ENCODE assay signal across 7 mouse cellular contexts in the genomic region with DNA sequence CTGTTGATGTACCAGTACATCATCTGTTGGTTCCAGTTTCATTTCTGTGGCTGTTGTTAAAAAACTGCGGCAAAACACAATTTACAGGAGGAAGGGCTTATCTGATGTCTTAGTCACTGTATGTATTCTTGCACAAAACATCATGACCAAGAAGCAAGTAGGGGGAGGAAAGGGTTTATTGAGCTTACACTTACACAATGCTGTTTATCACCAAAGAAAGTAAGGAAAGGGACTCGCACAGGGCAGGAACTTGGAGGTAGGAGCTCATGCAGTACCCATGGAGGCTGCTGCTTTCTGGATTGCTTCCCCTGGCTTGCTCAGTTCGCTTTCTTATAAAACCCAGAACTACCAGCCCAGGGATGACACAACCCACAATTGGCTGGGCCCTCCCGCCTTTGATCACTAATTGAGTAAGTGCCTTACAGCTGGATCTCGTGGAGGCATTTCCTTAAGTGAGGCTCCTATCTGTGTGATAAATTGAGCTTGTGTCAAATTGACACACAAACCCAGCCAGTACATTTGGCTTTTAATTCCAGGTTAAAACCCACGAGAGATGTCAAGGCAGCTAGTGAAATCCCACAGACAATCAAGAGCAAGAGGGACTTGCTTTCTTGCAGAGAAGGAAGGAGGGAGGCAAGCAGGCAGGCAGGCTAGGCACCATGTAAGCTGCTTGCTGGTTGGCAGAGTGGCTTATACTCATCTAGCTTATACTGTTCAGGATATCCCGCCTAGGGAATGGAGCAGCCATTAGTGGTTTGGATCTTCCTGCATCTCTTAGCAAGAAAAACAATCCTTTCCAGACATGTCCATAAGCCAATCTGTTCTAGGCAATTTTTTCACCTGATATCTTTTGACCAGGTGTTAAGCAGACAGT. TPM values are rescaled to one million over a fixed set of nuclear protein-coding genes. Genes with fewer than 3 reads are reported as not detected.
DNase-seq lines count a peak whose midpoint lies in the region; ATAC-seq and TF ChIP-seq lines count a peak whose summit lies in the region.

No protein-coding gene starts in this region.

- H3K27ac ChIP-seq in intestine, postnatal 0 days (ENCODE audit: low read depth, low read length), result peak overlapping the region; percentile 28; the same call in 1 of the 2 replicates
- no peak overlapping the region for H3K27ac ChIP-seq in neural tube, embryonic 15.5 days (replicated peaks)

- H3K9me3 ChIP-seq in intestine, postnatal 0 days (ENCODE audit: control insufficient read depth), result no peaks in the 10 kb centered on the region
- H3K9me3 ChIP-seq in neural tube, embryonic 15.5 days (replicated peaks), result no peaks in the 10 kb centered on the region

- peaks cover 14% of the 10 kb centered on the region for H3K36me3 ChIP-seq in intestine, postnatal 0 days (ENCODE audit: control insufficient read depth, insufficient read depth)
- H3K36me3 ChIP-seq in neural tube, embryonic 15.5 days, result peaks cover 22% of the 10 kb centered on the region

- H3K4me2 ChIP-seq in intestine, postnatal 0 days (replicated peaks; ENCODE audit: low read depth), result peak overlapping the region; percentile 65
- peak overlapping the region; percentile 57 for H3K4me2 ChIP-seq in neural tube, embryonic 15.5 days

- 0 out of 2 replicates have a peak overlapping the region, but pooled peaks have one; percentile 38 for H3K9ac ChIP-seq in intestine, postnatal 0 days (ENCODE audit: low read depth, low read length)
- H3K9ac ChIP-seq in neural tube, embryonic 15.5 days (replicated peaks), result 0 out of 2 replicates have a peak overlapping the region, but pooled peaks have one; percentile 89

- 44% methylated on average over 7 of the region's 7 CpGs for WGBS in intestine, postnatal 0 days
- 56% methylated on average over 7 of the region's 7 CpGs for WGBS in neural tube, embryonic 15.5 days

- H3K4me1 ChIP-seq in intestine, postnatal 0 days (replicated peaks; ENCODE audit: control insufficient read depth, insufficient read depth, low read length), result no peaks in the 10 kb centered on the region
- H3K4me1 ChIP-seq in neural tube, embryonic 15.5 days, result peaks cover 15% of the 10 kb centered on the region

- H3K4me3 ChIP-seq in intestine, postnatal 0 days (ENCODE audit: low read depth, low read length), result peak overlapping the region; percentile 93
- H3K4me3 ChIP-seq in neural tube, embryonic 15.5 days (replicated peaks), result peak overlapping the region; percentile 75

- H3K27me3 ChIP-seq in intestine, postnatal 0 days (replicated peaks; ENCODE audit: control insufficient read depth, insufficient read depth, low read length), result no peaks in the 10 kb centered on the region
- no peaks in the 10 kb centered on the region for H3K27me3 ChIP-seq in neural tube, embryonic 15.5 days (replicated peaks)

- no peak for TF ChIP-seq CTCF in intestine, postnatal 0 days (IDR thresholded peaks at IDR 0.05; ENCODE audit: low read depth)

- ATAC-seq in intestine, postnatal 0 days, result 0 out of 2 replicates have a peak, but pooled peaks have one; percentile 12
- no peak for ATAC-seq in neural tube, embryonic 15.5 days (ENCODE audit: low FRiP score)

- peak; percentile 40 for DNase-seq in lung, postnatal 36 days
- DNase-seq in lung, adult 18-20 months, result no peak
- DNase-seq in embryo, embryonic 9.5 days (ENCODE audit: extremely low spot score), result peak; percentile 12
- DNase-seq in B cell, adult 2 months, result no peak
- DNase-seq in right cerebral cortex, postnatal 25 days, result no peak

RNA-seq across cellular contexts. Expression of a gene that starts 1.6 kb away (rescaled TPM):
- 66.9 and 70.7 TPM in 2 replicates for polyA plus RNA-seq in intestine, postnatal 0 days (2015; fragmentation: Nextera tagmentation; extraction: Ambion mirVana)
- 96.2 and 107 TPM in 2 replicates for polyA plus RNA-seq in neural tube, embryonic 15.5 days (2015; fragmentation: Nextera tagmentation; extraction: Ambion mirVana)

RNA-seq across cellular contexts. Expression of a gene that starts 24.0 kb away (rescaled TPM):
- polyA plus RNA-seq in intestine, postnatal 0 days (2015; fragmentation: Nextera tagmentation; extraction: Ambion mirVana), result not detected in 2 replicates
- polyA plus RNA-seq in neural tube, embryonic 15.5 days (2015; fragmentation: Nextera tagmentation; extraction: Ambion mirVana), result not detected in 2 replicates

RNA-seq across cellular contexts. Expression of a gene that starts 26.7 kb away (rescaled TPM):
- polyA plus RNA-seq in intestine, postnatal 0 days (2015; fragmentation: Nextera tagmentation; extraction: Ambion mirVana), result 13.6 and 21.9 TPM in 2 replicates
- 41.5 and 42.9 TPM in 2 replicates for polyA plus RNA-seq in neural tube, embryonic 15.5 days (2015; fragmentation: Nextera tagmentation; extraction: Ambion mirVana)

RNA-seq across cellular contexts. Expression of a gene that starts 26.8 kb away (rescaled TPM):
- polyA plus RNA-seq in intestine, postnatal 0 days (2015; fragmentation: Nextera tagmentation; extraction: Ambion mirVana), result 250 and 272 TPM in 2 replicates
- polyA plus RNA-seq in neural tube, embryonic 15.5 days (2015; fragmentation: Nextera tagmentation; extraction: Ambion mirVana), result 246 and 286 TPM in 2 replicates

RNA-seq across cellular contexts. Expression of a gene that starts 43.6 kb away (rescaled TPM):
- not detected in 2 replicates for polyA plus RNA-seq in intestine, postnatal 0 days (2015; fragmentation: Nextera tagmentation; extraction: Ambion mirVana)
- polyA plus RNA-seq in neural tube, embryonic 15.5 days (2015; fragmentation: Nextera tagmentation; extraction: Ambion mirVana), result not detected in 2 replicates

Comparison
In these comparisons a context has a peak if more than half of its experiments do, and no peak if none do; other contexts are left out.
1. DNase-seq: peak in lung, postnatal 36 days (single experiment) and embryo, embryonic 9.5 days (single experiment); none in lung, adult 18-20 months (0 of 2), B cell, adult 2 months (0 of 2) and right cerebral cortex, postnatal 25 days (single experiment).